Mouse (Mus musculus) liver, embryonic 14.5 days (tissue): ENCODE data around the gene Prr14l.

Source experiments
- CTCF ChIP-seq: IDR thresholded peaks from 2 replicates; pipeline ENCODE4 v1.5.1; 2016; ENCODE audit warnings: antibody characterized with exemption, low read depth, control low read depth
- EP300 ChIP-seq: IDR thresholded peaks from 2 replicates; pipeline ENCODE4 v1.6.1; 2016; ENCODE audit warnings: antibody characterized with exemption, low read depth

GRCm38 (mm10) chr5:32830054-32830453, 24.0 kb downstream of the Prr14l start:
- TF ChIP-seq EP300, result no peak
- TF ChIP-seq CTCF, result no peak
